Mouse (Mus musculus): ENCODE data around the gene Gng7. TPM values are rescaled to one million over a fixed set of nuclear protein-coding genes. Genes with fewer than 3 reads are reported as not detected.
"Not testable (repeated sequence)": the region's sequence is repeated elsewhere in the genome, so short reads cannot be mapped to it uniquely, and the experiment has no call there.

The Gng7 gene
- total RNA-seq, 2 experiments from 2014 or later, result 0.26 TPM; not detected in 1

DNA sequence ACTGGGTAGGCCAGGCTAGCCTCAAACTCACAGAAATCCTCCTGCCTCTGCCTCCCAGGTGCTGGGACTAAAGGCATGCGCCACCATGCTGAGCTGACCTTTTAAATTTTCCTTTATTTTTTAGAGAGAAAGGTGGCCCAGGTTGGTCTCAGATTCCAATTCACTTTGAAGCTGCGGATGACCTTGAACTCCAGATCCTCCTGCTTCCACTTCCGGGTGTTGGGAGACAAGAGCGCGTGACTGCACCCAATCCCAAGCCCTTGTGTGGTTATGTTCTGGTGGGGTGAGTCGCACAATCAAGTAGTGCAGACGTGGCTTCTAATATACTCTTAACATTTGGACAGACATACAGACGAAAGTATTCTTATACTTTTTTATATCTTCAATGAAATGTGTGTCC is 18.2 kb downstream of the Gng7 start:
- no peak for ATAC-seq (ENCODE audit: poor library complexity, severe bottlenecking)

GRCm38 (mm10) chr10:80995091-80995632 is 19.6 kb downstream of the Gng7 start:
- peak; percentile 68 for ATAC-seq (ENCODE audit: poor library complexity, severe bottlenecking)

GRCm38 (mm10) chr10:80994621-80995020 is 20.1 kb downstream of the Gng7 start:
- no peak for ATAC-seq (ENCODE audit: poor library complexity, severe bottlenecking)

DNA sequence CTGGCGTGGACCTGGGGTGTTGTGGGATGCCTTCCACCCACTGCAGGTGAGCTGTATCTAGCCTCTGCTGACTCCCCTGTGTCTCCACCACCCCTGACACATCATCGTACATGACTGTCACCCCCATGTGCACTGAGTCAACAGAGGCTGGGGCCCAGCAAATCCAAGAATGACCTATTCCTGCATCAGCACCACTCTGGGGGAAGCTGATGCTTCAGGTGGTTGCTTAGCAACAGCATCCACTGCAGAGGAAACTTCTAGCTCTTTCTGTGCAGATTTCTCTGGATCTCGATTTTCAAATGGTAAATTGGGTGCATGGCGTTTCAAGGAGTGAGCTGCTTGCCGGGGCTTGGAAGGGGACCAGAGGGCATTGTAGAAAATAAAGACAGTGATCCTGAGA is 21.5 kb downstream of the Gng7 start:
- ATAC-seq (ENCODE audit: poor library complexity, severe bottlenecking), result no peak

DNA sequence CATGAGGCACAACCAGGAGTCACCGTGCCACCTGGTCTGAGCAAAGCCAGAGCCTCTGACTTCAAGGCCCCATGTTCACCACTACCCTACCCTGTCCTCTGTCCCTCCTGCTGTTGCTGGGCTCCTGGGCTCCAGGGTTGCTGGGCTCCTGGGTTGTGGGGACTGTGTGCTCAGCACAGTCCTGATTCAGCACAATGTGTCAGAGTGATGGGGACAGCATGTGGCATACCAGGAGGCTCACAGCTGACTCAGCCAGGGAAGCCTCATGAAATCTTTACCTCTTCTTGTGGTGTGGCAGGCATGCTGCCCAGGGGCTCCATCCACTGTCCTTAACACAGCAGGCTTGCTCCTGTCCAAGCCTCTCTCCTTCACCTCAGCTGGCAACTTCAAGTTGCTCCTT is 22.8 kb downstream of the Gng7 start:
- no peak for ATAC-seq (ENCODE audit: poor library complexity, severe bottlenecking)

DNA sequence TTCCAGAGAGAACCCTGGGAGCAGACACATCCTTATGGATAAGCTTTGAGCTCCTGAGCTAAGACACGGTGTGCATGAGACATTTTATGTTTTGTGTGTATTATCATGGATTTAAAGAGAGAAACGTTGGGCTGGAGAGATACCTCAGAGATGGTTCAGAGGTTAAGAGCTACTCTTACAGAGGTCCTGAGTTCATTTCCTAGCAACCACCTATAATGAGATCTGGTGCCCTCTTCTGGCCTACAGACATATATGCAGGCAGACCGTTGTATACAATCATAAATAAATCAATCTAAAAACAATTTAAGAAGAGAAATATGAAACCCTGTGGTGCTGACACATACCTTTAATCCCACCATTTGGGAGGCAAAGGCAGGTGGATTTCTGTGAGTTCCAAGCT is 23.7 kb downstream of the Gng7 start:
- 0 out of 2 replicates have a peak, but pooled peaks have one; percentile 33 for ATAC-seq (ENCODE audit: poor library complexity, severe bottlenecking)

DNA sequence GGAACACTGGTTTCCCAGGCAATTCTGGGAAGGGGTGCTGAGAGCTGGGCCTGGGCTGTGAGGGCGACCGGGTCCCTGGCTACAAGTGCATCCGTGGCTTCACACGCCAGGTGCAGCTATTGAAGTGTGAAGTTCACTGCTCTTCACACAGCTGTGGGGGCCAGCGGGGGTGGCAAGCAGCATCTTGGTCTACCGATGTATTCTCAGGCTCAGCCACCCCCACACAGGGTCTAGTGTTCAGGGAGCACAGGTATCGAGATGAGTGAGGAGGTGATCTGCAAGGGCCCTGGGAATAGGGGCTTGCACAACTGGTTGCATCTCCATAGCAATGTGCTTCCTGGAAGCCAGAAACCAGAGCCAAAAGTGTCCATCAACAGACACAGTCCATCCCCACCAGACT is 24.3 kb downstream of the Gng7 start:
- ATAC-seq (ENCODE audit: poor library complexity, severe bottlenecking), result no peak

DNA sequence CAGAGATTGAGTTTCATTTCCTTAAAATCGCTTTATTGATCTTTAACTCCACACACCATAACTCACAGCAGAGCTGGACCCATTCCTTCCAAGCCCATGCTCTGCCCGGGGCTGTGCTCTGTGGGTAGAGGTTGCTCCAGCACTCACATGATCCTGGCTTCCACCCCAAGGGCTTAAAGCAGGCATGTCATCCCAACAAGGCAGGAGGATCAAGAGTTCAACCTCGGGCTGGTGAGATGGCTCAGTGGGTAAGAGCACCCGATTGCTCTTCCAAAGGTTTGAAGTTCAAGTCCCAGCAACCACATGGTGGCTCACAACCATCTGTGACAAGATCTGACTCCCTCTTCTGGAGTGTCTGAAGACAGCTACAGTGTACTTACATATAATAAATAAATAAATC is 24.9 kb downstream of the Gng7 start:
- ATAC-seq (ENCODE audit: poor library complexity, severe bottlenecking), result not testable (repeated sequence)

DNA sequence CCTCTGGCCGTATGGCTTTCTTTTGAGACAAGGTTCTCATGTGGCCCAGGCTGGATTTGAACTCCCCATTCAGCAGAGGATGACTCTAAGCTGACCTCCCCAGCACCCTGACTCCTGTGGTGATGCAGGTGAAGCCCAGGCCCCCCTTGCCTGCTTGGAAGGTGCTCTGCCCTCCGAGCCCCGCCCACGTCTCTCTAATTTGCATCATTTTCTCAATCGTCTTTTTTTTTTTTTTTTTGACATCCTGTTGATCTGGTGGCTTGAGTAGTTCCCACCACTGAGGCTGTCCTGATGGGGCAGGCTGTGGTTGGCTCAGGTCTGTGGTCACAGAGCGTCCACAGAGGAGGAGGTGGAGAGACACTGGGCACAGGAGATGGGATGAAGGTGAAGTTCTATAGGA is 25.3 kb downstream of the Gng7 start:
- no peak for ATAC-seq (ENCODE audit: poor library complexity, severe bottlenecking)

- ATAC-seq (ENCODE audit: poor library complexity, severe bottlenecking), result peak; percentile 89
Observed at GRCm38 (mm10) chr10:80987709-80988441, 26.9 kb downstream of the Gng7 start.

GRCm38 (mm10) chr10:80986754-80987153 is 28.0 kb downstream of the Gng7 start:
- no peak for ATAC-seq (ENCODE audit: poor library complexity, severe bottlenecking)

DNA sequence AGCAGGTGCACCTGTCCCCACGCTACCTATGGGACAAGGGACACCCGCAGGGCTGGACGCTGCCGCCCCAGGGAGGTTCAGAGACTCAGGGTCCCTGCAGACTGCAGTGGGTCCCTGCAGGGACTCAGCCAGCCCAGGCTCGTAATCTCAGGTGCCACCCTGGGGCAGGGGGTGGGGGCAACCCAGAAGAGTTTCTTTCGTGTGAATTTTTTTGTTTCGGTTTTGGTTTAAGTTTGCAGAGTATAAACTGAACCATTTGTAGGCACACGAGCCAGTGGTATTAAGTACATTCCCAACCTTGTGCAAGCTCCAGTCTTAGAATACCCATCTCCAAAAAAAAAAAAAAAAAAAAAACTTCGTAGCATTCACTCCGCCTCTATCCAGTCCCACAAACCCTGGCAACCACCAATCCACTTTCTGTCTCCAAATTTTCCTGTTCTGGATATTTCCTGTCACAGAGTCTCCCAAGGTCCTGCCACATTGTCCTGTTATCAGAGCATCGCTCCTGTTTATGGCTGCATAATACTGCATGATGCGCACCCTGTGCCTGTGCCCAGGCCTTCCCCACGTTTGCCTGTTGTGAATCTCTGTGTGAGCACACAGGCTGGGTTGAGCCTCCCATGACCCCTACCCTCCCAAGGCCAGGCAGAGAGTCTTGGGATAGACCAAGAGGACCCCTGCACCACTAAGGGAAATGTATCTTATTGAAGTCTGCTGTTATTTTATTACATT is 28.6 kb downstream of the Gng7 start:
- peak; percentile 9; the same call in 1 of the 2 replicates for ATAC-seq (ENCODE audit: poor library complexity, severe bottlenecking)

GRCm38 (mm10) chr10:80985241-80985969 is 29.3 kb downstream of the Gng7 start:
- ATAC-seq (ENCODE audit: poor library complexity, severe bottlenecking), result peak; percentile 17

GRCm38 (mm10) chr10:80984223-80984622 is 30.5 kb downstream of the Gng7 start:
- ATAC-seq (ENCODE audit: poor library complexity, severe bottlenecking), result no peak

GRCm38 (mm10) chr10:80982381-80982780 is 32.4 kb downstream of the Gng7 start:
- ATAC-seq (ENCODE audit: poor library complexity, severe bottlenecking), result peak; percentile 37; the same call in 1 of the 2 replicates

- peak; percentile 61 for ATAC-seq (ENCODE audit: poor library complexity, severe bottlenecking)
Observed at GRCm38 (mm10) chr10:80981564-80982112, 33.1 kb downstream of the Gng7 start.

- no peak for ATAC-seq (ENCODE audit: poor library complexity, severe bottlenecking)
Observed at GRCm38 (mm10) chr10:80975478-80975877, 39.3 kb downstream of the Gng7 start.

GRCm38 (mm10) chr10:80973722-80974121 is 41.0 kb downstream of the Gng7 start:
- no peak for ATAC-seq (ENCODE audit: poor library complexity, severe bottlenecking)

DNA sequence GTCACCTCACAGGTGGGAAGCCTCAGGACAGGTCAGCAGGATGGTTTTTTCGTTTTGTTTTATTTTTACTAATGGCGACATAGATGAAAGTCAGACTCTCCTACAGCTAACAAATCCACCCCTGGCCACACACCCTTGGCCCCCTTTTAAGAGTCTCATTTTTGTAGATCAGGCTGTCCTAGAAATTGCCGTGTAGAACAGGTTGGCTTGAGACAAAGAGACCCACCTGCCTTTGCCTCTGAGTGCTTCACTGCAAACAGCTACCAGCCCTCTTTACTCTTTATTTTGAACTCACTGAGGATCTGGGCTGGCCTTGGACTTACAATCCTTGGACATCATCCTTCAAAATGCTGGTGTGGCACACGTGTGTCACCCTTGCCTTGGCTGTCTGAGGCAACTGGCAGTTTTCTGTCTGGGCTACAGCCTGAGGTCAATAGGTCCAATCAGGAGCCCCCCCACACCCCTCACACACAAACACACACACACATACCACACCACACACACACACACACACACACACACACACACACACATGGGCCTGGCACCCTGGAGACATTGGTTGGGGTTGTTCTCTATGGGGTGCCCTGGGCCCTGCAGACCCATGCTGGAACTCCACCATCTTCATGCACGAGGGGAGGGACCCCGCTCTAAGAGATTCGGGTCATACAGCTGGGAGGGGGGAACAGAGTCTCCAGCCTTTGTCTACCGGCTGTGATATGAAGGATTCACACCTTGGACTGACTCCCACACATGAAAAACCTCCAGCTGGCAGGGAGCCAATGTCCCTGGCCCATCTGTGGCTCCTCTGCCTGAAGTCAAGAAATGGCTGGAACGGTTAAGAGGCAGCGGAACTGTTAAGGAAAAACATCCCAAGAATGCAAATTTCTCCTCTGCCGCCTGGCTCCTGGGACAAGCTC is 42.4 kb downstream of the Gng7 start:
- ATAC-seq (ENCODE audit: poor library complexity, severe bottlenecking), result no peak

GRCm38 (mm10) chr10:80971533-80971932 is 43.2 kb downstream of the Gng7 start:
- ATAC-seq (ENCODE audit: poor library complexity, severe bottlenecking), result no peak
